Mouse (Mus musculus) midbrain, embryonic 16.5 days (tissue): ENCODE data around the gene Kdm1b. TPM values are rescaled to one million over a fixed set of nuclear protein-coding genes. Genes with fewer than 3 reads are reported as not detected.

Experiments used
- ATAC-seq: fragments of 200-750 bp; cut with Nextera tagmentation; 2 replicates; pipeline ENCODE4 v1.8.0; 2017; ENCODE audit warnings: moderate TSS enrichment
- H3K27ac ChIP-seq: fragments of 300-500 bp; sonication (generic); 2 replicates; pipeline ENCODE4 v1.5.1; 2014; ENCODE audit warnings: mild to moderate bottlenecking, low read length, mixed read lengths
- H3K27me3 ChIP-seq: fragments of 300-500 bp; sonication (generic); 2 replicates; pipeline ENCODE4 v1.6.1; 2014; ENCODE audit warnings: low read depth, low read length, mixed read lengths; ENCODE audit not compliant: control insufficient read depth, insufficient read depth
- H3K36me3 ChIP-seq: fragments of 300-500 bp; sonication (generic); 2 replicates; pipeline ENCODE4 v1.6.1; 2014; ENCODE audit warnings: mild to moderate bottlenecking, low read length, moderate library complexity, mixed read lengths; ENCODE audit not compliant: control insufficient read depth, insufficient read depth
- H3K4me1 ChIP-seq: fragments of 300-500 bp; sonication (generic); 2 replicates; pipeline ENCODE4 v1.6.1; 2014; ENCODE audit warnings: mild to moderate bottlenecking, low read length, mixed read lengths; ENCODE audit not compliant: control insufficient read depth, insufficient read depth
- H3K4me2 ChIP-seq: fragments of 300-500 bp; sonication (generic); 2 replicates; pipeline ENCODE4 v1.6.1; 2014; ENCODE audit warnings: mild to moderate bottlenecking, low read length, mixed read lengths
- H3K4me3 ChIP-seq: fragments of 300-500 bp; sonication (generic); 2 replicates; pipeline ENCODE4 v1.5.1; 2014; ENCODE audit warnings: low read depth, mild to moderate bottlenecking, low read length, moderate library complexity, mixed read lengths
- H3K9ac ChIP-seq: fragments of 300-500 bp; sonication (generic); 2 replicates; pipeline ENCODE4 v1.6.1; 2014; ENCODE audit warnings: low read depth, low read length, mixed read lengths
- H3K9me3 ChIP-seq: fragments of 300-500 bp; sonication (generic); replicated peaks from 2 replicates; pipeline ENCODE4 v1.6.1; 2014; ENCODE audit warnings: mild to moderate bottlenecking, low read length, mixed read lengths; ENCODE audit not compliant: control insufficient read depth, poor library complexity, severe bottlenecking
- whole genome bisulfite sequencing: fragments of 180-500 bp; shearing (Covaris S2); extraction: QIAGEN DNeasy Blood & Tissue Kit; methylation state at CpG from one replicate; pipeline ENCODE4 v1.1.7; 2014; 5-methylcytosine and 5-hydroxymethylcytosine counted together
- polyA plus RNA-seq: library from polyadenylated mRNA; unstranded; fragments of >200 nt; fragmentation: Nextera tagmentation; extraction: Ambion mirVana; gene quantifications from 2 replicates; pipeline ENCODE4 v1.2.1, GENCODE M21; 2015

Kdm1b gene
- polyA plus RNA-seq, 1 experiment from 2014 or later, result 22.2 TPM

GRCm38 (mm10) chr13:47093791-47094190 is 50.5 kb downstream of the Kdm1b start:
- H3K9ac ChIP-seq, result no peak overlapping the region
- H3K9me3 ChIP-seq, result no peaks in the 10 kb centered on the region
- no peaks in the 10 kb centered on the region for H3K4me1 ChIP-seq
- H3K27ac ChIP-seq, result no peak overlapping the region
- H3K27me3 ChIP-seq, result no peaks in the 10 kb centered on the region
- no peak for ATAC-seq
- H3K36me3 ChIP-seq, result peaks cover 12% of the 10 kb centered on the region
- no peak overlapping the region for H3K4me3 ChIP-seq
- H3K4me2 ChIP-seq, result no peak overlapping the region
- 91% methylated on average over 2 of the region's 2 CpGs for WGBS

- Histone ChIP-seq H3K4me3 (no peak overlapping the region), H3K4me2 (no peak overlapping the region), H3K9ac (no peak overlapping the region), H3K4me1 (no peaks in the 10 kb centered on the region), H3K27me3 (no peaks in the 10 kb centered on the region), H3K36me3 (peaks cover 6% of the 10 kb centered on the region), H3K9me3 (no peaks in the 10 kb centered on the region), H3K27ac (no peak overlapping the region)
- ATAC-seq, result no peak
- 91% methylated on average over 2 of the region's 2 CpGs for WGBS
Measured at GRCm38 (mm10) chr13:47096591-47096990, 53.3 kb downstream of the Kdm1b start.

GRCm38 (mm10) chr13:47099265-47099664 is 56.0 kb downstream of the Kdm1b start:
- Histone ChIP-seq H3K9ac (no peak overlapping the region), H3K27me3 (no peaks in the 10 kb centered on the region), H3K27ac (no peak overlapping the region), H3K4me1 (peaks cover 12% of the 10 kb centered on the region), H3K4me2 (no peak overlapping the region), H3K36me3 (peaks cover 5% of the 10 kb centered on the region), H3K9me3 (no peaks in the 10 kb centered on the region), H3K4me3 (no peak overlapping the region)
- no peak for ATAC-seq
- WGBS, result 86% methylated on average over 7 of the region's 7 CpGs

- H3K27me3 ChIP-seq, result no peaks in the 10 kb centered on the region
- WGBS, result 90% methylated on average over 2 of the region's 2 CpGs
- no peak overlapping the region for H3K9ac ChIP-seq
- H3K9me3 ChIP-seq, result no peaks in the 10 kb centered on the region
- H3K27ac ChIP-seq, result no peak overlapping the region
- ATAC-seq, result no peak
- H3K36me3 ChIP-seq, result peaks cover 5% of the 10 kb centered on the region; the same call in 1 of the 2 replicates
- H3K4me3 ChIP-seq, result no peak overlapping the region
- no peak overlapping the region for H3K4me2 ChIP-seq
- H3K4me1 ChIP-seq, result peaks cover 19% of the 10 kb centered on the region
Measured at GRCm38 (mm10) chr13:47100587-47100986, 57.3 kb downstream of the Kdm1b start.

- ATAC-seq, result no peak
- peak overlapping the region; percentile 90 for H3K4me2 ChIP-seq
- H3K4me3 ChIP-seq, result no peak overlapping the region; the same call in 1 of the 2 replicates
- H3K27me3 ChIP-seq, result no peaks in the 10 kb centered on the region; the same call in 1 of the 2 replicates
- no peak overlapping the region for H3K27ac ChIP-seq
- no peaks in the 10 kb centered on the region for H3K9me3 ChIP-seq
- WGBS, result 10% methylated on average over 2 of the region's 2 CpGs
- peaks cover 25% of the 10 kb centered on the region for H3K4me1 ChIP-seq
- H3K9ac ChIP-seq, result no peak overlapping the region
- H3K36me3 ChIP-seq, result no peaks in the 10 kb centered on the region
Measured at GRCm38 (mm10) chr13:47104146-47104545, 60.8 kb downstream of the Kdm1b start.

GRCm38 (mm10) chr13:47104856-47105541 is 61.7 kb downstream of the Kdm1b start:
- H3K36me3 ChIP-seq, result no peaks in the 10 kb centered on the region
- no peak for ATAC-seq

GRCm38 (mm10) chr13:47105711-47106579 is 62.6 kb downstream of the Kdm1b start, which contains the start of gene Dek:
Gene Dek, minus strand, starts transcription at chr13:47106201.
- no peaks in the 10 kb centered on the region for H3K36me3 ChIP-seq
- peak; percentile 92 for ATAC-seq
- peak within 1 kb of the TSS; percentile 90 for H3K4me2 ChIP-seq
- no peaks in the 10 kb centered on the region for H3K9me3 ChIP-seq
- H3K4me3 ChIP-seq, result peak within 1 kb of the TSS; percentile 93
- under 1% methylated on average over 84 of the region's 129 CpGs for WGBS
- peak within 1 kb of the TSS; percentile 98 for H3K27ac ChIP-seq
- H3K4me1 ChIP-seq, result peaks cover 25% of the 10 kb centered on the region
- H3K9ac ChIP-seq, result peak within 1 kb of the TSS; percentile 87
- no peaks in the 10 kb centered on the region; the same call in 1 of the 2 replicates for H3K27me3 ChIP-seq

More at GRCm38 (mm10) chr13:47104856-47105541, 61.7 kb downstream of the Kdm1b start:
- Histone ChIP-seq H3K27me3 (no peaks in the 10 kb centered on the region; the same call in 1 of the 2 replicates), H3K4me1 (peaks cover 25% of the 10 kb centered on the region), H3K9ac (peak overlapping the region; percentile 87), H3K27ac (peak overlapping the region; percentile 98), H3K4me3 (peak overlapping the region; percentile 93), H3K4me2 (peak overlapping the region; percentile 90), H3K9me3 (no peaks in the 10 kb centered on the region)
- under 1% methylated on average over 25 of the region's 25 CpGs for WGBS

- H3K36me3 ChIP-seq, result no peaks in the 10 kb centered on the region
- H3K4me3 ChIP-seq, result peak overlapping the region; percentile 93
- H3K27me3 ChIP-seq, result no peaks in the 10 kb centered on the region; the same call in 1 of the 2 replicates
- 0% methylated on average over 20 of the region's 20 CpGs for WGBS
- peak overlapping the region; percentile 73 for H3K4me2 ChIP-seq
- H3K27ac ChIP-seq, result peak overlapping the region; percentile 98
- H3K4me1 ChIP-seq, result peaks cover 25% of the 10 kb centered on the region
- no peaks in the 10 kb centered on the region for H3K9me3 ChIP-seq
- peak overlapping the region; percentile 87 for H3K9ac ChIP-seq
- peak; percentile 44; the same call in 1 of the 2 replicates for ATAC-seq
Measured at GRCm38 (mm10) chr13:47106580-47106888, 63.2 kb downstream of the Kdm1b start.

- H3K4me1 ChIP-seq, result peaks cover 13% of the 10 kb centered on the region
- no peak overlapping the region for H3K4me2 ChIP-seq
- H3K9ac ChIP-seq, result no peak overlapping the region
- no peak overlapping the region for H3K27ac ChIP-seq
- H3K36me3 ChIP-seq, result no peaks in the 10 kb centered on the region
- ATAC-seq, result no peak
- no peaks in the 10 kb centered on the region for H3K9me3 ChIP-seq
- no peak overlapping the region for H3K4me3 ChIP-seq
- no peaks in the 10 kb centered on the region; the same call in 1 of the 2 replicates for H3K27me3 ChIP-seq
- WGBS, result 88% methylated on average over 2 of the region's 2 CpGs
Measured at GRCm38 (mm10) chr13:47109239-47109638, 65.9 kb downstream of the Kdm1b start.
